Mouse (Mus musculus): ENCODE data around the gene Lamtor4. TPM values are rescaled to one million over a fixed set of nuclear protein-coding genes. Genes with fewer than 3 reads are reported as not detected.

Gene Lamtor4
- polyA plus RNA-seq, 1 experiment from 2014 or later, result 93.6 TPM

Other genes starting within 250 kb of the Lamtor4 start
- gene Smok3a, start 234.2 kb upstream of the Lamtor4 start, polyA plus RNA-seq (2014; fragmentation: Nextera tagmentation; extraction: Ambion mirVana), result not detected in 2 replicates
- gene Smok3b, start 234.1 kb upstream of the Lamtor4 start, polyA plus RNA-seq (2014; fragmentation: Nextera tagmentation; extraction: Ambion mirVana), result not detected in 2 replicates
- not detected in 2 replicates for gene Smok3c, start 202.3 kb upstream of the Lamtor4 start, polyA plus RNA-seq (2014; fragmentation: Nextera tagmentation; extraction: Ambion mirVana)
- 13.3 and 13.8 TPM in 2 replicates for gene Zkscan1, start 170.4 kb upstream of the Lamtor4 start, polyA plus RNA-seq (2014; fragmentation: Nextera tagmentation; extraction: Ambion mirVana)
- gene Zscan21, start 138.6 kb upstream of the Lamtor4 start, polyA plus RNA-seq (2014; fragmentation: Nextera tagmentation; extraction: Ambion mirVana), result 40.0 and 40.4 TPM in 2 replicates
- 10.3 and 10.4 TPM in 2 replicates for gene Zfp113, start 99.7 kb upstream of the Lamtor4 start, polyA plus RNA-seq (2014; fragmentation: Nextera tagmentation; extraction: Ambion mirVana)
- gene Cops6, start 94.4 kb upstream of the Lamtor4 start, polyA plus RNA-seq (2014; fragmentation: Nextera tagmentation; extraction: Ambion mirVana), result 242 and 254 TPM in 2 replicates
- gene Ap4m1, start 83.5 kb upstream of the Lamtor4 start, polyA plus RNA-seq (2014; fragmentation: Nextera tagmentation; extraction: Ambion mirVana), result 9.4 and 9.6 TPM in 2 replicates
- 89.0 and 102 TPM in 2 replicates for gene Mcm7, start 83.1 kb upstream of the Lamtor4 start, polyA plus RNA-seq (2014; fragmentation: Nextera tagmentation; extraction: Ambion mirVana)
- gene Taf6, start 68.0 kb upstream of the Lamtor4 start, polyA plus RNA-seq (2014; fragmentation: Nextera tagmentation; extraction: Ambion mirVana), result 65.2 and 66.0 TPM in 2 replicates
- 18.5 and 22.8 TPM in 2 replicates for gene Cnpy4, start 68.0 kb upstream of the Lamtor4 start, polyA plus RNA-seq (2014; fragmentation: Nextera tagmentation; extraction: Ambion mirVana)
- 6.1 and 6.5 TPM in 2 replicates for gene Mblac1, start 61.2 kb upstream of the Lamtor4 start, polyA plus RNA-seq (2014; fragmentation: Nextera tagmentation; extraction: Ambion mirVana)
- not detected in 2 replicates for gene Nxpe5, start 29.6 kb upstream of the Lamtor4 start, polyA plus RNA-seq (2014; fragmentation: Nextera tagmentation; extraction: Ambion mirVana)
- 2.9 and 3.3 TPM in 2 replicates for gene BC037034, start 8.6 kb downstream of the Lamtor4 start, polyA plus RNA-seq (2014; fragmentation: Nextera tagmentation; extraction: Ambion mirVana)
- gene Gal3st4, start 17.4 kb downstream of the Lamtor4 start, polyA plus RNA-seq (2014; fragmentation: Nextera tagmentation; extraction: Ambion mirVana), result 0.57 and 0.75 TPM in 2 replicates
- 0.05 TPM in 1 of 2 replicates, not detected in the other for gene Gm43720, start 24.5 kb downstream of the Lamtor4 start, polyA plus RNA-seq (2014; fragmentation: Nextera tagmentation; extraction: Ambion mirVana)
- 1.3 and 1.5 TPM in 2 replicates for gene Gpc2, start 24.5 kb downstream of the Lamtor4 start, polyA plus RNA-seq (2014; fragmentation: Nextera tagmentation; extraction: Ambion mirVana)
- 2.0 and 2.1 TPM in 2 replicates for gene Stag3, start 24.8 kb downstream of the Lamtor4 start, polyA plus RNA-seq (2014; fragmentation: Nextera tagmentation; extraction: Ambion mirVana)
- 0.26 TPM in 1 of 2 replicates, not detected in the other for gene Pvrig, start 86.5 kb downstream of the Lamtor4 start, polyA plus RNA-seq (2014; fragmentation: Nextera tagmentation; extraction: Ambion mirVana)
- 23.8 and 24.9 TPM in 2 replicates for gene Zfp157, start 186.0 kb downstream of the Lamtor4 start, polyA plus RNA-seq (2014; fragmentation: Nextera tagmentation; extraction: Ambion mirVana)